Mouse (Mus musculus): ENCODE measurements around the gene Atp1b1. TPM values are rescaled to one million over a fixed set of nuclear protein-coding genes. Genes with fewer than 3 reads are reported as not detected.

Atp1b1 gene
- total RNA-seq, 2 experiments from 2014 or later: 115 to 262 TPM

GRCm38 (mm10) chr1:164481645-164482354, 23.6 kb upstream of the Atp1b1 start:
- intact Hi-C loops (cut with DNase I): no loop called here
- TF ChIP-seq CTCF (IDR thresholded peaks at IDR 0.05): no peak
- H3K27ac ChIP-seq: 0 out of 2 replicates have a peak overlapping the region, but pooled peaks have one; percentile 12

GRCm38 (mm10) chr1:164480755-164481644, 22.8 kb upstream of the Atp1b1 start:
- TF ChIP-seq CTCF (IDR thresholded peaks at IDR 0.05): no peak
- Histone ChIP-seq H3K27ac (0 out of 2 replicates have a peak overlapping the region, but pooled peaks have one; percentile 12), H3K4me3 (no peak overlapping the region)
- intact Hi-C loops (cut with DNase I): no loop called here
- DNase-seq: no peak

More at GRCm38 (mm10) chr1:164481645-164482354, 23.6 kb upstream of the Atp1b1 start:
- H3K4me3 ChIP-seq: no peak overlapping the region
- no peak for DNase-seq

GRCm38 (mm10) chr1:164475895-164476294, 17.7 kb upstream of the Atp1b1 start:
- Histone ChIP-seq H3K27ac (no peak overlapping the region), H3K4me3 (no peak overlapping the region)
- intact Hi-C loops (cut with DNase I): no loop called here
- no peak for DNase-seq
- no peak for TF ChIP-seq CTCF (IDR thresholded peaks at IDR 0.05)

- intact Hi-C loops (cut with DNase I): no loop called here
- H3K27ac ChIP-seq: no peak overlapping the region
- no peak for DNase-seq
- no peak for TF ChIP-seq CTCF (IDR thresholded peaks at IDR 0.05)
- no peak overlapping the region for H3K4me3 ChIP-seq
These were observed 16.8 kb upstream of the Atp1b1 start for GRCm38 (mm10) chr1:164474778-164475511.

GRCm38 (mm10) chr1:164474310-164474709, 16.2 kb upstream of the Atp1b1 start:
- Histone ChIP-seq H3K4me3 (no peak overlapping the region), H3K27ac (no peak overlapping the region)
- intact Hi-C loops (cut with DNase I): no loop called here
- TF ChIP-seq CTCF (IDR thresholded peaks at IDR 0.05): no peak
- DNase-seq: no peak

GRCm38 (mm10) chr1:164473398-164473797, 15.2 kb upstream of the Atp1b1 start:
- Histone ChIP-seq H3K4me3 (no peak overlapping the region), H3K27ac (no peak overlapping the region)
- DNase-seq: no peak
- intact Hi-C loops (cut with DNase I): no loop called here
- no peak for TF ChIP-seq CTCF (IDR thresholded peaks at IDR 0.05)

- intact Hi-C loops (cut with DNase I): no loop called here
- DNase-seq: no peak
- no peak for TF ChIP-seq CTCF (IDR thresholded peaks at IDR 0.05)
These were observed 13.5 kb upstream of the Atp1b1 start for GRCm38 (mm10) chr1:164471632-164472031.

GRCm38 (mm10) chr1:164470985-164471384, 12.8 kb upstream of the Atp1b1 start:
- Histone ChIP-seq H3K4me3 (no peak overlapping the region), H3K27ac (no peak overlapping the region)
- intact Hi-C loops (cut with DNase I): no loop called here

More at GRCm38 (mm10) chr1:164471632-164472031, 13.5 kb upstream of the Atp1b1 start:
- Histone ChIP-seq H3K27ac (no peak overlapping the region), H3K4me3 (no peak overlapping the region)

GRCm38 (mm10) chr1:164468329-164468728, 10.2 kb upstream of the Atp1b1 start:
- Histone ChIP-seq H3K4me3 (no peak overlapping the region), H3K27ac (no peak overlapping the region)
- no peak for TF ChIP-seq CTCF (IDR thresholded peaks at IDR 0.05)
- intact Hi-C loops (cut with DNase I): loop anchor here (10.0 kb wide), 1 partner anchor 216 kb away; no protein-coding TSS in a partner anchor
- DNase-seq: no peak

More at GRCm38 (mm10) chr1:164470985-164471384, 12.8 kb upstream of the Atp1b1 start:
- TF ChIP-seq CTCF (IDR thresholded peaks at IDR 0.05): no peak
- no peak for DNase-seq

GRCm38 (mm10) chr1:164467406-164467805, 9.3 kb upstream of the Atp1b1 start:
- Histone ChIP-seq H3K4me3 (no peak overlapping the region), H3K27ac (no peak overlapping the region)
- DNase-seq: no peak
- intact Hi-C loops (cut with DNase I): loop anchor here (10.0 kb wide), 1 partner anchor 217 kb away; no protein-coding TSS in a partner anchor
- no peak for TF ChIP-seq CTCF (IDR thresholded peaks at IDR 0.05)

GRCm38 (mm10) chr1:164461726-164462125, 3.6 kb upstream of the Atp1b1 start:
- H3K4me3 ChIP-seq: peak overlapping the region; percentile 59
- TF ChIP-seq CTCF (IDR thresholded peaks at IDR 0.05): no peak
- peak overlapping the region; percentile 75 for H3K27ac ChIP-seq
- intact Hi-C loops (cut with DNase I): loop anchor here (10.0 kb wide), 1 partner anchor 223 kb away; no protein-coding TSS in a partner anchor
- peak; percentile 72 for DNase-seq

Measured in gastrocnemius, adult 2 months (tissue).